Mouse (Mus musculus) layer of hippocampus, postnatal 14 days (tissue): ENCODE data around the gene Tnr. TPM values are rescaled to one million over a fixed set of nuclear protein-coding genes. Genes with fewer than 3 reads are reported as not detected.

ENCODE experiments used
- DNase-seq, 2 experiments: peaks; one replicate each; pipeline ENCODE4 v3.0.0; 2021 to 2022; ENCODE audit warnings: low spot score in 2 of 2, mixed read lengths in 1 of 2
- total RNA-seq, 2 experiments: library from RNA; stranded (reverse); gene quantifications; 2 replicates each; pipeline ENCODE4 v1.2.3; 2021

Gene Tnr
- total RNA-seq, 2 experiments from 2014 or later = 168 to 172 TPM

- DNase-seq = no peak
Measured at GRCm38 (mm10) chr1:159704925-159705324, 181.4 kb downstream of the Tnr start.

GRCm38 (mm10) chr1:159716301-159716700 is 192.7 kb downstream of the Tnr start:
- no peak for DNase-seq

GRCm38 (mm10) chr1:159717016-159717415 is 193.4 kb downstream of the Tnr start:
- peak; percentile 73 to 89 for DNase-seq

GRCm38 (mm10) chr1:159723733-159724132 is 200.2 kb downstream of the Tnr start:
- DNase-seq = no peak

- DNase-seq = no peak
Measured at GRCm38 (mm10) chr1:159729270-159729669, 205.7 kb downstream of the Tnr start.

GRCm38 (mm10) chr1:159730826-159731225 is 207.3 kb downstream of the Tnr start:
- DNase-seq = no peak

- DNase-seq = no peak
Measured at GRCm38 (mm10) chr1:159735099-159735498, 211.5 kb downstream of the Tnr start.

- peak; percentile 17 to 55 for DNase-seq
Measured at GRCm38 (mm10) chr1:159739478-159739877, 215.9 kb downstream of the Tnr start.

GRCm38 (mm10) chr1:159741237-159742002 is 217.9 kb downstream of the Tnr start:
- no peak for DNase-seq

GRCm38 (mm10) chr1:159742003-159742274 is 218.4 kb downstream of the Tnr start:
- DNase-seq = no peak

GRCm38 (mm10) chr1:159743744-159744253 is 220.2 kb downstream of the Tnr start:
- DNase-seq = no peak

GRCm38 (mm10) chr1:159745311-159745710 is 221.7 kb downstream of the Tnr start:
- DNase-seq = no peak

GRCm38 (mm10) chr1:159747969-159748368 is 224.4 kb downstream of the Tnr start:
- DNase-seq = no peak

- DNase-seq = no peak
Measured at GRCm38 (mm10) chr1:159750411-159750810, 226.8 kb downstream of the Tnr start.

GRCm38 (mm10) chr1:159750876-159751275 is 227.3 kb downstream of the Tnr start:
- DNase-seq = no peak

- DNase-seq = peak; percentile 28 to 64
Measured at GRCm38 (mm10) chr1:159760970-159761369, 237.4 kb downstream of the Tnr start.

GRCm38 (mm10) chr1:159763901-159764300 is 240.3 kb downstream of the Tnr start:
- peak in 1 of 2 experiments; percentile 56 for DNase-seq

- DNase-seq = no peak
Measured at GRCm38 (mm10) chr1:159764897-159765296, 241.3 kb downstream of the Tnr start.

GRCm38 (mm10) chr1:159769948-159770347 is 246.4 kb downstream of the Tnr start:
- no peak for DNase-seq

GRCm38 (mm10) chr1:159773671-159774070 is 250.1 kb downstream of the Tnr start:
- no peak for DNase-seq

- DNase-seq = no peak
Measured at GRCm38 (mm10) chr1:159775168-159775567, 251.6 kb downstream of the Tnr start.

GRCm38 (mm10) chr1:159777107-159777506 is 253.5 kb downstream of the Tnr start:
- DNase-seq = no peak

- DNase-seq = no peak
Measured at GRCm38 (mm10) chr1:159779424-159779823, 255.9 kb downstream of the Tnr start.
